Mouse (Mus musculus) central nervous system, embryonic 11.5 days (tissue): ENCODE data around the gene Armcx6. TPM values are rescaled to one million over a fixed set of nuclear protein-coding genes. Genes with fewer than 3 reads are reported as not detected.

Source experiments
- polyA plus RNA-seq: library from polyadenylated mRNA; depleted of rRNA; stranded (reverse); fragments of >200 nt; gene quantifications from 2 replicates; pipeline ENCODE4 v1.2.3, GENCODE M21; 2012; rRNA removed

Gene Armcx6
- polyA plus RNA-seq: 27.3 and 30.3 TPM in 2 replicates

GRCm38 (mm10) chrX:134750764-134751592 is at the start of gene Armcx6:
Gene Armcx6 (minus strand): TSS chrX:134751417.

GRCm38 (mm10) chrX:134756434-134757292 is 5.4 kb upstream of the Armcx6 start, which contains the start of gene Armcx3:
Gene Armcx3 (plus strand): TSS chrX:134756595.

GRCm38 (mm10) chrX:134717752-134718308 is 33.4 kb downstream of the Armcx6 start, which contains the start of gene Armcx1:
Gene Armcx1 (plus strand): TSS chrX:134717963.

Other genes starting within 250 kb of the Armcx6 start
- gene Timm8a1, start 209.6 kb downstream of the Armcx6 start, polyA plus RNA-seq: 18.5 and 23.3 TPM in 2 replicates
- 2.8 and 3.7 TPM in 2 replicates for gene Btk, start 167.8 kb downstream of the Armcx6 start, polyA plus RNA-seq
- 1,456 and 2,072 TPM in 2 replicates for gene Rpl36a, start 165.8 kb downstream of the Armcx6 start, polyA plus RNA-seq
- 5.5 and 6.5 TPM in 2 replicates for gene Gla, start 150.3 kb downstream of the Armcx6 start, polyA plus RNA-seq
- gene Hnrnph2, start 150.2 kb downstream of the Armcx6 start, polyA plus RNA-seq: 123 and 138 TPM in 2 replicates
- gene Armcx4, start 64.9 kb downstream of the Armcx6 start, polyA plus RNA-seq: 35.6 and 49.8 TPM in 2 replicates
- 65.0 and 73.3 TPM in 2 replicates for gene Armcx1, start 33.5 kb downstream of the Armcx6 start, polyA plus RNA-seq
- 41.3 and 46.6 TPM in 2 replicates for gene Armcx3, start 5.2 kb upstream of the Armcx6 start, polyA plus RNA-seq
- 77.6 and 90.4 TPM in 2 replicates for gene Armcx2, start 57.8 kb upstream of the Armcx6 start, polyA plus RNA-seq
- gene Nxf2, start 213.3 kb upstream of the Armcx6 start, polyA plus RNA-seq: 0.35 and 0.60 TPM in 2 replicates